Mouse (Mus musculus) gonadal fat pad, adult 2 months (tissue): ENCODE data around the gene Ankfn1. TPM values are rescaled to one million over a fixed set of nuclear protein-coding genes. Genes with fewer than 3 reads are reported as not detected.

Experiments used
- DNase-seq: peaks from one replicate; pipeline ENCODE4 v3.0.0-alpha.2; 2012; ENCODE audit warnings: low read depth
- polyA plus RNA-seq: library from polyadenylated mRNA; depleted of rRNA; stranded (reverse); fragments of >200 nt; gene quantifications from 2 replicates; pipeline ENCODE4 v1.2.3, GENCODE M21; 2012

Ankfn1 gene
- polyA plus RNA-seq, 1 experiment = 1.3 TPM

DNA sequence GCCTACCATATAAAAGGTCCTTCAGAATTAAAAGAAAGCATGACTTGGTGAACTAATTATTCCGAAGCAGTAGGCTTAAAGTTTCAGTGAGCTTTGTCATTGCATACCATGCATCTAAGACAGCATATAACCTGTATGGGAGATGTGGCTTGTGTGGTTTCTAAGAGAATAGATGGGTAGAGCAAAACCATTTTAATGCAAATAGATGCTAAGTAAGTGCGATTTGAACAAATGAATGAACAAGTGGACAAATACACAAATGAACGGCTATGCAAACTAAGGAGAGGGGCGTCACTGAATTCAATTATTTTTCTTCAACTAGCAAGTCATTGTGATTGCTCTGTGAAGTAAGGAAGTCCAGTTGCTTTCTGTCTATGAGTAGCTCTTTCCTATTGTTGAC, 198.3 kb downstream of the Ankfn1 start:
- no peak for DNase-seq

DNA sequence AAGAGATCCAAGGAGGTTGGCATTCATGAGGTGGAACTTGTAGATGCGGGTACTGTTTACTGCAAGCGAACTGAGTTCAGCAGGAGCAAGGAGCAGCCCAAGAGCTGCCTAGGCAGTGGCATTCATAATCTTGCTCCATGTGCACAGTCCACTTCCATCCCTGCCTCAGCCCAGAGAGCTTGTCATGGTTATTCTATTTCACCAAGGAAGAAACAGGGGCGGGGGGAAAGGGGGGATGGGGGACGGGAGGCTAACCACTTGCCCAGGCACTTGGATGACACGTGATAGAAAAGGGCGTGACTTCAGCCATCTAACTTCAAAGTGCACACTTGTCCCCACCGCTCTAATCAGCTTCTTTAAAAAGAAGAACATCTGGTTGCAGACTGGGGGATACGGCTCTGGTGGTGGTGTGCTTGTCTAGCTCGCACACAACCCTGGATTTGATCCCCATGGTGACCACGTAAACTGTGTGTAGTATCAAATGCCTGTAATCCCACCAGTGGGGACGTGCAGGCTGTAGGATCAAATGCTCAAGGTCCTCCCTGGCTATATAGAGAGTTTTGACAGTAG, 203.1 kb downstream of the Ankfn1 start:
- no peak for DNase-seq

DNA sequence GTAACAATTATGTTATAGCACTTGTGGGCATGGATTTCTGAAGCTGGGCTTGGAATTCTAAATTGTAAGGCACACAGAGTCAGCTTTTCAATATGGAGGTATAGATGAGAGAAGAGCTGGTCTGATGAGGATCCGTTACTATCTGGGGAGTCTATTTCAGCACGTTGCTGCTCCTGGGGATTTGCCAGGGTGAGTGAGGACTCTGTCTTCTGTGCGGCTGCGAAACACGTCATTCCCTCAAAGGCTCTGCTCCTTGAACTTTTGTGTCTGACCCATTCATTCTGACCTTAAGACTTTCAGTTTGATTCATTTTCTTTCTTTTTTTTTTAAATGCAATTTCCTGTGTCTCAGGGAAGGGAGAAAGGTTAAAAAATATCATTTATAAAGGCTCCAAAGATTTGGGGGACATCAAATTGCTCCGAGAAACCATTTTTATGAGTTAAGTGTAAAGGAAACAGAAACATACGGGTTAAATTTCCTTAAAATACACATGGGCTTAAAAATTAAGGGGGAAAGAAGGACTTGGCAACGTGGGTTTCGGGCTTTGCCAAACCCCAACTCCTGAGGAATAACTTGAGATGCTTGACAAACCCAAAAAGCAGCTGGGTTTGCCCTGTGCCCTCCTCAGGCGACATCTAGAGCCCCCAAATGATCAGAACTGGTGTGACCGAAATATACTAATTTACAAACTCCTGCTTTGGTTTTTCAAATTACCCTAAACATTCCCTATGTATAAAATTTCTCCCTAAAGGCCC, 207.9 kb downstream of the Ankfn1 start:
- no peak for DNase-seq

DNA sequence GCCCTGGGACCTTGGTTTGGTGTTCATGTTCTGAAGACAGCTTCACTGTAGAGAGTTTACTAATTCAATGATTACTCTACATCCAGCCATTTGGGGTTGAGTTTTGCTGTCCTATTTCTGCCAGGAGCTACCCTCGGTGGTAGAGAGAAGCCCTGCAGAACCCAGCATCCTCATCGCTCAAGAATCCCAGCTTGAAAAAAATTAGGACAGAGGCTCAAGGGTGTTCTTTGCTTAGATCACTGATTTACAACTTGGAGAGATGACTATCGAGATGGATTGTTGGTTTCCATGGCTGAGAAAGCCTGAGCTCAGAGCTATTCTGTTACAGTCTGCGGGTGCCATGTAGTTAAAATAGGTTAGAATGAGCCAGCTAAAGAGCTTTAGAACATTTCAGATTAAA, 209.2 kb downstream of the Ankfn1 start:
- no peak for DNase-seq

DNA sequence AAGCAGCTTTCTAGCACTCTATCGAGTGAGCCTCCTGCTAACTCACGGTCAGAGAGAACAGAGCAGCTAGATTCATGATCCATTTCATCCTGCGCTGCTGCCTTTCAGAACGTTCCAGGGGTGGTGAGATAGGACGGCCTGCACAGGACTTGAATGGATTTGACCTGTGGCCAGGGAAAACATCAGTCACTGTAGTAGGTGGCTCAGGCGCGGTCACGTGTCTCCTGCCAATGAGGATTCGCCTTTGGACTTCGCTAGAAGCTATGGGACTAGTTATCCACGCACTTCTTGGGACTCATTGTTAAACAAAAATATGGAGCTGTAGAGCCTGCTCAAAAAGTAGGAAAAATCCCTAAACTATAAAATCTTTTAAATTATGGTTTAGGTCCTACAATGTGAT, 226.0 kb downstream of the Ankfn1 start:
- DNase-seq = no peak

DNA sequence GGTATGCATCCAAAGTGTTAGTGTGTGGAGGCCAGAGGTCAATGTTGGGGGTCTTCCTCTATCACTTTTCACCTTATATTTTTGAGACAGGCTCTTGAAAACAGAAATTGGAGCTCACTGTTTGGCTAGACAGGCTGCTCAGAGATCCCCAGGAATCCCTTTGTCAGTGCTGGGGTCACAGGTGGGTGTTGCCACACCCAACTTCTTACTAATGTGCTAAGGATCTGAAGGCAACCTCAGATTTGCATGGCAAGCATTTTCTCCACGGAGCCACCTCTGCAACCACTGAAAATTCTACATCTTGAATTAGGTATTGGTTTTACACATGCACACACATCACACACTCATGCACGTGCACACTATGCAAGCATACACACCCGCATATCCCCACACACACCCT, 226.5 kb downstream of the Ankfn1 start:
- DNase-seq = no peak

DNA sequence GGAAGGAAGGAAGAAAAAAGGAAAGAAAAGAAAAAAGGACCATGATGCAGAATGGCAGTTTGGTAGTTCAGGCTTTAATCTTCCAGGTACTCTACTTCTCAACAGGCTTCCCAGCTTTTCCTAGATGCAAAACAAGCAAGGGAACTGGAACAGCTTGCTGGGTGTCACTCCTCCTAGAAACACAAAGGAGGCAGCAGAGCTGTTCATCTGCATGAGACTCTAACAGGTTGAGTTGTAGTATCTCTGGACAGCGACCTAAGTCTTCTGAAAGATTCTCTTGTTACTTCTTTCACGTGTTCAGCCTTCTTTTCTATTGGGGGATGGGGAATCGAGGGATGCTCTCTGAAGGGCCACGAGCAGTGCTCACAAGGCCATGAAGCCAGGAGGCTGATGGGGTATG, 228.7 kb downstream of the Ankfn1 start:
- no peak for DNase-seq

DNA sequence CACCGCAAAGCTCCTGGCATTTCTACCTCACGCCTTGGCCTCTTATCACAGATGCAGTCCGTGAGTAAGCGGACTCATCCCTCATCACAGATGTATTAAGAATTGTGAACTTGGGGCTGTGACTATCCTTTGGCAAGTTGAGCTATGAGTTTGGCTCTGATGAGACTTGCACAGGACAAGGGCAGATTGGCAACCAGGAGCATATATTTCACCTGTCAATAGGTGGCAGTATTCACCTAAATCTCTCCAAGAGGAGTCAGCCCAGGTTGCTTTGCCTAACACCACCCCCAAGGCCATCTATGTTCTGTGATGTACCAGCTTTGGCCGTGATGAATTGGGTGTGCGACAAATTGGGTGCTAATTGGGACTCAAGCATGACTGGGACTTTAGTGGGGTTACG, 231.3 kb downstream of the Ankfn1 start:
- DNase-seq = no peak

DNA sequence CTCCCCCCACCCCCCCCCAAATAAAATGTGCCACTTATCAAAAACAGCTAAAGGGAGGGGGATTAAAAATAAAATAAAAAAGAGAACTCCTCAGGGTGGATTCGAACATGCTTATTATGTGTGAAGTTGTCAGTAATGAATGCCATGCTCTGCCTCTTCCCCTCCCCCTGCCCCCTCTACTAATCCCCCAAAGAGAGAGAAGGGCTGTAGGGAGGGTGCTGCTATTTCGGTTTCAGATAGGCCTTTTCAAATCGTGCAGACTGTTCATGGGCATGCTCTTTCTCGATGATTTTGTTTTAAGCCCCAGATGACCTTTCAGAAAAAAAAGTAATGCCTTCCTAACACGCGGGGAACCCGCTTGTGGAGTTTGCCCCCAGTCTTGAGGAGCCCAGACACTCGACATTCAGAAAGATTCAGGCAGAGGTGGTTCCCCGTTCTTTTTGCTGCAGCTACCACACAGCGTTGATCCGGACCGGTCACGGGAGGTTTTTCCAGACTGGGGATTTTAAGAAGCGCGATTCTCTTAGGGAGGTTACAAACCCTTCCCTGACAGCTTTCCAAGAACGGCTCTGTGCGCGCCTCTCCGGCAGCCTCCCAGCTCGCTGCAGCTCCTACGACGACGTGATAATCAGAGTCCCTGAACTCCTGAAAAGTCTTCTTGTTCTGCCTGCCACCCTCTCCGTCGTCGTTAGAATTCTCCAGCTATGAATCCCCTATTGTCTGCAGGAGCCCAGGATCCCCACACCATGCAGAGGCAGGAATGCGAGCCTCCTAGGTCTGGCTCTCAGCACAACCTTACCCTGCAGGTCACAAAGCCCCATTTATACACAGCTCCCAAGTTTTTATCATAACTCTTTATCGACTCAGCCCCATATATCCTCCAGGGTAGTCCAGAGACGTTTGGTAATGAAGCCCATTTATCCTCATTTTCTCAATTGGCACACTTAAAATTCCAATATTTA, 232.3 kb downstream of the Ankfn1 start:
- no peak for DNase-seq

DNA sequence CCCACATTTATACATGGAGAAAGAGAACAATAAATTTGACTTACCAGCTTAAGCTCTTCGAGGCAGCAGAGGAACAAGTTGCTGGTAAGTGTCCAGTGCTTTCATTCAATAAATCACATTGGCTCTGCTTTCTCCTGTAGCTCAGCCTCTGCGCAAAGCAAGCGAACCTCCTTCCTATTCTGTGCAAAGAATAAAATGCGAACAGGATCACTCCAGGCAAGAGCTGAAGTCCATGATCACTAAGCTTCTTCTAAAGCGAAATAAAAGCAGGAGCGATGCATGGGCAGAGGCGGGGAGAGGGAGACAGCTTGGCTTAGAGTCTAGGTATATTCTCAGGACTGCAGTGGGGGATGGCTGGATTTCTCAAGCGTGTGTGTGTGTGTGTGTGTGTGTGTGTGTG, 239.1 kb downstream of the Ankfn1 start:
- DNase-seq = no peak

DNA sequence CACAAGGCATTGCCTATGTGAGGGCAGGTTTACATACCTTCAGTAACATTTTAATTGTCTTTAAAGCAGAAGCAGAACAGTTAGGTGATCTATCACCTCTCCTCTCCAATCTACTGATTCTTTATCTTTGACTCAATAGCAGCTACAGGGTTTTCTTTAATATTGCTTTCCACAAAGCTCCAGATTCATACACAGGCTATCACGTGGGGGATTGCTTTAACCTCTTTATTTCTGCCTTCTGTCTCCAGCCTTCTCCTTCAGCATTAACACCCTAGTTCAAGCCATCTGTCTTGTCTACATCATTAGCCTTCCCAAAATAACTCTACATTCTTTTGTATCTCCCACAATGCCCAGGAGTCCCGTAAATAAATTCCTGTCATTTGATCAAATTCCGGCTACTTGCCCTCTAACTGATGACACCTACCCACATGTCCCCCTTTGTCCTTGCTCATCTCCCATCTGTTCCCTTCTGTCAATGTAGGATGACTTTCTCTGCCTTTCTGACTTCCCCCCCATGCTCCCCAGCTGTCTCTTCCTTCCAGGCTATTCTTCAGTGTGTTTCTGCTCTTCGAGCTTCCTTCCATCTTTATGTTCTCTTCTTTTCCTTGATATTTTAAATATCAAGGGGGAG, 249.5 kb downstream of the Ankfn1 start:
- no peak for DNase-seq

DNA sequence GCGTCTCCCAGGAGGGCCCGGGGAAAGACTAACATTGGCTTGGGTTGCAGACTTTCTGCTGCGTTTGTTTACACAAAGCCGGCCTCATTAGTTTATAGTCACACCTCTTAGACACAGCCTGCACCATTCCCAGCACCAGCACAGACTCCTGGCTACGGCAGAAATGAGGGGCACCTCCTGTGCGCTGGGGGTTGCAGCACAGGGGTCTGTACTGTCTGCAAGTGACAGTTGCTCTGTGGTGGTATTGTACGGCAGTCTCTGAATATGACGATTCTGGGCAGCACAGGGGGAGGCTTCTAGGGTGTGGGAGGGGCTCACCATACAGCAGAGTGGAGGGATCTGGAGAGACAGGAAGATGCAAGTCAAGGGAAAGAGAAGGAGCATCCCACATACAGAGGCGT, 262.0 kb downstream of the Ankfn1 start:
- no peak for DNase-seq

DNA sequence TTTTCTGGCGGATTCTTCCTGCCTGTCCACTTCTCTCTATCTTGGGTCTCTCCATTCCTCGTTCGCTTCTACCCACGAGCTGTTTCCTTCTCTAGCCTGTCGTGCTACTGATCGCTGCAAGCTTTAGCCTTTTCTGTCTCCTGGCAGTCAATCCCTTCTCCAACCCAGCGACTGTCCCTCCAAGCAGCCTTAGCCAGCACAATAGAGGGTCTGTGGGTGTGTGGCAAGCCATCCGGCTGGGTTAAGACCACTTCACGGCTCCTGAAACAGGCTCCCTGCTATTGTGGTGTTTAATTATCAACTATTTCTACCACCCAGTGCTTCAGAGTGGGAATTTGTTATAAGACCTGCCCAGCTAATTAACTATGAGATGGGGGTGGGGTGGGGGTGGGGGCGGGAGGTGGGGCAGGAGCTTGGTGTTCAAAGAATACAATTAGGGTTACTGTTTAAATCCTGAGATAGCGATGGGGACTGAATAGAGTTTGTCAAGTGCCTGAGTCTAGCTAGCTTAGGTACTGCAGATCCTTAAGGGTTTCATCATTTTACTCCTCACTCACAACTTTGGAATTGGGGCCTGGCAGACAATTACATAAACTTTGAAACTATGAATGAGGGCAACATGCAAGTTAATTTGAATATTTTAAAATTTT, 268.7 kb downstream of the Ankfn1 start:
- DNase-seq = no peak

DNA sequence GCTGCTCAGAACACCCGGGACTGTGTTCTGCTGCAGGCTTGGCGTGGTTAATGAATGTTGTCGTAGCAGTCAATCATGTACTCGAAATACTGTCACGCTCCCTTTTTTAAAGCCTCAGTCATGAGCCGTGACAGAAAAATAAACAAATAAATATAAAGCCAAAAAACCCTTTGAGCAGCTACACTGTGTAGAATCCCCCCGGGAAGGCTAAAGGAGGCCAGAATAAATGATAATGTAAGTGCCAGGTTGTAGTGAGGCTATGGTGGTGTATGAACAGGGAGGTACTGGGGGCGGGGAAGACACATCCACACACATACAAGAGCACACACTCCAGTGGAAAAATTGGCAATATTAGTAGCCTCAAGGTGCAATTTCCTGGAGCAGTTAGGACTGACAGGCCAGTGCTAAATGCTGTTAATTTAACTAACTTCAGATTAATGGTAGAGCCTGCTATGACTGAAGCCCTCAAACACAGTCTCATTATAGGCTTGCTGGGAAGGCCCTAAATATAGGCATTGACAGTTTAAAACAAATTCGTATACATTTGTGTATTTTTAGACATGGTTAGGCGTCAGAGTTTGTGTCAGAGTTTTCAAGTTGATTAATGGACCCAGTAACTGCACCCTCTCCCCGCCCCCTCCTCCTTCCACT, 270.7 kb downstream of the Ankfn1 start:
- DNase-seq = no peak

DNA sequence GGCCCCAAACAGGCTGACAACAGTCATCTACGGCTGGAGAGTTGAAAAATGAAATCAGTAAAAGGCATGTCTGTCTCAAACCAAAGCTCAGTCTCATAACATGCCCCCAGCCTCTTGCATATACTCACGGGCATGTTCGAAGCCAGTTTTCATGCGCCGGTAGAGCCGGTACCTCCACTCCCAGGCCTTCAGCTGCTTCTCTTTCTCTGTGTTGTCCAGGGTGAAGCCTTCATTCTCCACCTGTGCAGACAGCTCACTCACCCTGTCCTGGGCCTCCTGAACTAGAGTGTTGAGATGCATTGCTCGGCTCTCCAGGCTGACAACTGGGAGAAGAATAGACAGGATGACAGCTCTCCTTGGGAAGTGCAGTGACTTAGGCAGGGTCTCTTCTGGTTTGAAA, 272.4 kb downstream of the Ankfn1 start:
- DNase-seq = no peak

DNA sequence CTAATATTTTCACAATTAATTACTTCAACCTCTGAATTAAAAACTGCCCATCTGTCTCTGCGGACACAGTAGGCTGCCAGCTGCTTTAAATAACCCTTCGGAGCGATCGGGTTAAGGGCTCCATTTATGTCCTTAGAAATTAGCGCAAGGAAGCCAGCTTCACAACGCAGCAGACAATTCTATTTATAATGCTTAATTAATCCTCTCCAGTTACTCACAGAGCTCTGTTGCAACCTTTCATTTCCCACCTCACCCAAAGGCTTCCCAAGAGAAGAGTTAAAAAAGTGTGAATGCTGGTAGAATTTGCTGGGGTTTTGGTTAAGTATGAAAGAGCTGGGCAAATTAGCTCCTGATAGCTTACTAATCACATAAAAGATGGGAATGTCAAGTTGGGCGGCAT, 275.7 kb downstream of the Ankfn1 start:
- no peak for DNase-seq

DNA sequence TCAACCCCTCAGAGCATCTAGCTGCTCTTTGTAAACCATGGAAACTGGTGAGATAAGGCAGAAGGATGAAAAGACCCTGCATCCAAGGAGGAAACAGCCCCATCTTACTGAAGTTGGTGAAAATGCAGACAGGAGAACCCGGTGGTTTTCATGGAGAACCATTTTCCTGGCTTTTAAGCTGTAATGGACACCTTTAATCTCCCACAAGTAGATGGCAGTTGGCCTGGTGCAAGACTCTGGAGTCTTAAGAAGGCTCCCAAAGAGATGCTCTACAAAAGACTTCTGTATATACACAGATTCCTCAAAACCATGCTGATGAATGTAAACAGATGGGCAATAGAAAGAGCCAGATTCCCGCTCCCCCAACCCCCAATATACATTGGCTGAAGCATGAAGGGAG, 276.5 kb downstream of the Ankfn1 start:
- no peak for DNase-seq

DNA sequence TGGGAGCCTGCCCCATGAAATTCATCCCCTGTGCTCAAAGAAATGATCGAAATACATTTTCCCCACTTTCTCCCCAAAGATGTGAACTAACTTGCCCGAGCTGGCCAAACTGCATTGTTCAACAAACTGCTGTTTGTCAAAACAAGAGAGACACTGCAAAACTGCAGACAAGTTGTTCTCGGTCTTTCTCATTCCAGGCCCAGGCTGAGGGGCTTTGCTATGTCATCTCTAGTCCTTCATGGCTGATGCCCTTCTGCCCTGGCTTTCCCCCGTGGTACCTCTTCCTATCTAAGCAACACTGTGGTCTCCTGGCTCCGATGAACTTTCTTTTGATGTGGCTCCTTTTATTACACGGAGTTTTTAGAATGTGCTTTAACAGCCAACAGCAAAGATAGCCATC, 296.4 kb downstream of the Ankfn1 start:
- no peak for DNase-seq

DNA sequence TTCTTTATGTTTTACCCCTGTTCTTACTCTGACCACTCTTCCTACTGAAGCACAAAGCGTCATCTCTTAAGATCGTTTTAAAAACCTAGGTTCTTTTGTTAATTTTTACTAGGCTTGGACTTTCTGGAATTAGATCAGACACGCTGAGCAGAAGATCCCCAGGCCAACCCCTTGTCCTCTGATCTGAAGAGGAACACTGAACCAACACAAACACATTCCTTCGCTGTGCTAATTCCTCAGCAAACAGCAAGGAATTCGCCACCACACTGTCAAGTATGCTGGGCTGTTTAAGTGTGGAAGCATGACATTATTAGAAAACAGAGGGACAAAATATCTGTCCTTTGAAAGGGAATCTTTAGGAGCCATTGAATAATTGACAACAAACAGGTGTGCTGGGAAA, 300.5 kb downstream of the Ankfn1 start:
- DNase-seq = no peak

DNA sequence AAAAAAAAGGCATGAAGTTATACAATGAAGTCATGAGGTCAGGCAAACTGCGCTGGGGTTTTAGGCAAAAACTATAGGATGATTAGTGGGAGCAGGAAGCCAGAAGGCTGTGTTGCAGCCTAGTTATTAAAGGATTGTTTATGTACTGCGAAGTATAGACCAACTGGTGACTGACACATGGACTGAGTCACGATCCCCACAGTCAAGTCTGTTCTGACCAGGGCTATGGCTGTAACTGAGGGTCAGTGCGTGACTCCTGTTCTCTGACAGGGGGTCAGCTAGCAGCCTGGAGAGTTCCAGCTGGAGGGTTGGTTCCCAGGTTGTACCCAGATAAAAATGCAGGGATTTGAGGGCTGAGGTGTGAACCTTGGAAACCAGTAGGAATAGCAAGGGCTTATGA, 301.4 kb downstream of the Ankfn1 start:
- no peak for DNase-seq

DNA sequence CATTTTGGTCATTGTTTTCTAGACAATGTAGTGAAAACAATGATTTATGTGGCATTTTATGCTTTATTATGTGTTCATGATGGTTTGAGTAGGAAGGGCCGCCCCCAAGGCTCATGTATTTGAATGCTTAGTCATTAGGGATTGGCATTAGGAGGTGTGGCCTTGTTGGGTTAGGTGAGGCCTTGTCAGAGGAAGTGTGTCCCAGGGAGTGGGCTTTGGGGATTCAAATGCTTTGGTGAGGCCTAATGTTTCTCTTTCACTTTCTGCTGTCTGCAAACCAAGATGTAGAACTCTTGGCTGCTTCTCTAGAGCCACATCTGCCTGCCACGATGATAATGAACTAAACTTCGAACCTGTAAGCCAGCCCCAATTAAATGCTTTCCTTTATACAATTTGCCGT, 304.6 kb downstream of the Ankfn1 start:
- no peak for DNase-seq
